Mouse (Mus musculus): ENCODE measurements around the gene Sf3b5. TPM values are rescaled to one million over a fixed set of nuclear protein-coding genes. Genes with fewer than 3 reads are reported as not detected.

The Sf3b5 gene
- polyA plus RNA-seq, 1 experiment from 2014 or later: 36.5 TPM

- no peak for TF ChIP-seq CTCF (IDR thresholded peaks at IDR 0.05; ENCODE audit: low read depth)
- Histone ChIP-seq H3K4me1 (replicated peaks; ENCODE audit: insufficient read depth, low read length) (no peaks in the 10 kb centered on the region), H3K36me3 (ENCODE audit: insufficient read depth, low read length) (no peaks in the 10 kb centered on the region), H3K4me2 (ENCODE audit: low read length) (no peak overlapping the region), H3K27me3 (ENCODE audit: insufficient read depth, low read length) (no peaks in the 10 kb centered on the region), H3K9me3 (replicated peaks; ENCODE audit: low read length) (no peaks in the 10 kb centered on the region), H3K9ac (ENCODE audit: low read depth, low read length) (no peak overlapping the region), H3K4me3 (replicated peaks; ENCODE audit: low read depth, low read length) (no peak overlapping the region), H3K27ac (no peak overlapping the region)
- ATAC-seq (replicated peaks; ENCODE audit: low FRiP score, low read depth): no peak
- WGBS: 92% methylated on average over 3 of the region's 3 CpGs
- no peak for DNase-seq (ENCODE audit: low spot score)
Measured at GRCm38 (mm10) chr10:13035270-13035669, 30.1 kb downstream of the Sf3b5 start.

GRCm38 (mm10) chr10:13039637-13040174, 34.6 kb downstream of the Sf3b5 start:
- Histone ChIP-seq H3K4me2 (ENCODE audit: low read length) (no peak overlapping the region), H3K4me1 (replicated peaks; ENCODE audit: insufficient read depth, low read length) (no peaks in the 10 kb centered on the region), H3K9me3 (replicated peaks; ENCODE audit: low read length) (no peaks in the 10 kb centered on the region), H3K4me3 (replicated peaks; ENCODE audit: low read depth, low read length) (no peak overlapping the region), H3K27ac (no peak overlapping the region), H3K9ac (ENCODE audit: low read depth, low read length) (no peak overlapping the region), H3K36me3 (ENCODE audit: insufficient read depth, low read length) (no peaks in the 10 kb centered on the region), H3K27me3 (ENCODE audit: insufficient read depth, low read length) (no peaks in the 10 kb centered on the region)
- no peak for TF ChIP-seq CTCF (IDR thresholded peaks at IDR 0.05; ENCODE audit: low read depth)
- ATAC-seq (replicated peaks; ENCODE audit: low FRiP score, low read depth): no peak
- DNase-seq (ENCODE audit: low spot score): no peak
- 69% methylated on average over 5 of the region's 5 CpGs for WGBS

GRCm38 (mm10) chr10:13044659-13045058, 39.5 kb downstream of the Sf3b5 start:
- Histone ChIP-seq H3K27me3 (ENCODE audit: insufficient read depth, low read length) (no peaks in the 10 kb centered on the region), H3K27ac (no peak overlapping the region), H3K36me3 (ENCODE audit: insufficient read depth, low read length) (no peaks in the 10 kb centered on the region), H3K4me3 (replicated peaks; ENCODE audit: low read depth, low read length) (no peak overlapping the region), H3K9ac (ENCODE audit: low read depth, low read length) (no peak overlapping the region), H3K4me1 (replicated peaks; ENCODE audit: insufficient read depth, low read length) (no peaks in the 10 kb centered on the region), H3K9me3 (replicated peaks; ENCODE audit: low read length) (no peaks in the 10 kb centered on the region), H3K4me2 (ENCODE audit: low read length) (no peak overlapping the region)
- TF ChIP-seq CTCF (IDR thresholded peaks at IDR 0.05; ENCODE audit: low read depth): no peak
- no peak for DNase-seq (ENCODE audit: low spot score)
- WGBS: 91% methylated on average over 11 of the region's 11 CpGs
- ATAC-seq (replicated peaks; ENCODE audit: low FRiP score, low read depth): no peak

GRCm38 (mm10) chr10:13047816-13048215, 42.7 kb downstream of the Sf3b5 start:
- ATAC-seq (replicated peaks; ENCODE audit: low FRiP score, low read depth) (no peak), DNase-seq (ENCODE audit: low spot score) (peak; percentile 22)
- TF ChIP-seq CTCF (IDR thresholded peaks at IDR 0.05; ENCODE audit: low read depth): no peak

GRCm38 (mm10) chr10:13056863-13057381, 51.8 kb downstream of the Sf3b5 start:
- DNase-seq (ENCODE audit: low spot score) (no peak), ATAC-seq (replicated peaks; ENCODE audit: low FRiP score, low read depth) (no peak)
- Histone ChIP-seq H3K4me3 (replicated peaks; ENCODE audit: low read depth, low read length) (no peak overlapping the region), H3K27me3 (ENCODE audit: insufficient read depth, low read length) (no peaks in the 10 kb centered on the region), H3K36me3 (ENCODE audit: insufficient read depth, low read length) (no peaks in the 10 kb centered on the region), H3K4me2 (ENCODE audit: low read length) (no peak overlapping the region), H3K4me1 (replicated peaks; ENCODE audit: insufficient read depth, low read length) (peaks cover 3% of the 10 kb centered on the region; the same call in 1 of the 2 replicates), H3K27ac (no peak overlapping the region), H3K9me3 (replicated peaks; ENCODE audit: low read length) (no peaks in the 10 kb centered on the region), H3K9ac (ENCODE audit: low read depth, low read length) (no peak overlapping the region)
- 79% methylated on average over 6 of the region's 6 CpGs for WGBS
- TF ChIP-seq CTCF (IDR thresholded peaks at IDR 0.05; ENCODE audit: low read depth): no peak

More at GRCm38 (mm10) chr10:13047816-13048215, 42.7 kb downstream of the Sf3b5 start:
- Histone ChIP-seq H3K9me3 (replicated peaks; ENCODE audit: low read length) (no peaks in the 10 kb centered on the region), H3K4me3 (replicated peaks; ENCODE audit: low read depth, low read length) (no peak overlapping the region), H3K27me3 (ENCODE audit: insufficient read depth, low read length) (no peaks in the 10 kb centered on the region), H3K4me2 (ENCODE audit: low read length) (no peak overlapping the region), H3K9ac (ENCODE audit: low read depth, low read length) (no peak overlapping the region), H3K36me3 (ENCODE audit: insufficient read depth, low read length) (no peaks in the 10 kb centered on the region), H3K27ac (no peak overlapping the region), H3K4me1 (replicated peaks; ENCODE audit: insufficient read depth, low read length) (no peaks in the 10 kb centered on the region)
- 33% methylated on average over 4 of the region's 4 CpGs for WGBS

Other genes starting within 250 kb of the Sf3b5 start
- gene Utrn, start 136.0 kb upstream of the Sf3b5 start, polyA plus RNA-seq (2015; fragmentation: Nextera tagmentation; extraction: Ambion mirVana): 59.0 and 69.6 TPM in 2 replicates
- gene Stx11, start 41.0 kb upstream of the Sf3b5 start, polyA plus RNA-seq (2015; fragmentation: Nextera tagmentation; extraction: Ambion mirVana): 1.6 and 2.4 TPM in 2 replicates
- gene Plagl1, start 55.2 kb downstream of the Sf3b5 start, polyA plus RNA-seq (2015; fragmentation: Nextera tagmentation; extraction: Ambion mirVana): 44.2 and 52.2 TPM in 2 replicates
- gene Zc2hc1b, start 172.7 kb downstream of the Sf3b5 start, polyA plus RNA-seq (2015; fragmentation: Nextera tagmentation; extraction: Ambion mirVana): not detected in 2 replicates
- gene Ltv1, start 187.8 kb downstream of the Sf3b5 start, polyA plus RNA-seq (2015; fragmentation: Nextera tagmentation; extraction: Ambion mirVana): 52.7 and 58.9 TPM in 2 replicates

All from kidney, postnatal 0 days (tissue).